Mouse (Mus musculus) heart, postnatal 36 days (tissue): Measurements from ENCODE around the gene Copa. TPM values are rescaled to one million over a fixed set of nuclear protein-coding genes. Genes with fewer than 3 reads are reported as not detected.

Experiments
- DNase-seq, 2 experiments: peaks; one replicate each; pipeline ENCODE4 v3.0.0; 2021 to 2022
- intact Hi-C: fragments of 180-260 bp; cut with DNase I; formaldehyde crosslinking; loops from one replicate; pipeline ENCODE4 v1.15.1; 2025
- total RNA-seq, 2 experiments: library from RNA; stranded (reverse); gene quantifications; 2 replicates each; pipeline ENCODE4 v1.2.3; 2021

Gene Copa
- total RNA-seq, 2 experiments from 2014 or later: 112 to 113 TPM

DNA sequence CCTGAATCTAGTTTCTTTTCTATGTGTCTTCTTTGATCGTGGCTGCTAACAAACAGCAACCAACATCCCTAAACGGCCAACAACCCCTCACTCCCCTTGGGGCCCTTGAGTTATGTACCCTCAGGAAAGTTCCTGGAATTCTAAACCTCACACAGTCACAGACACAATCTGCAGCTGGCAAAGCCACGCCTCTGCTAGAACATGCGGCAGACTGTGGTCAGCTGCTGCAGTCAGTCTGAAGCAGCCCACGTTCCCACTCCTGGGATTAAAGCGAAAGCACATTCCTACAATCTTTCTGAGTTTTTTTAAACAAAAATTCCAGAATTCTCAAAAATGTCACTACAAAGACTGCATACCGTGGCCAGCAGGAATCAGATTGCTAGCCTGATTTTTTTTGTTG lies 51.2 kb downstream of the Copa start:
- intact Hi-C loops: no loop called here
- DNase-seq: peak in 1 of 2 experiments; percentile 14

DNA sequence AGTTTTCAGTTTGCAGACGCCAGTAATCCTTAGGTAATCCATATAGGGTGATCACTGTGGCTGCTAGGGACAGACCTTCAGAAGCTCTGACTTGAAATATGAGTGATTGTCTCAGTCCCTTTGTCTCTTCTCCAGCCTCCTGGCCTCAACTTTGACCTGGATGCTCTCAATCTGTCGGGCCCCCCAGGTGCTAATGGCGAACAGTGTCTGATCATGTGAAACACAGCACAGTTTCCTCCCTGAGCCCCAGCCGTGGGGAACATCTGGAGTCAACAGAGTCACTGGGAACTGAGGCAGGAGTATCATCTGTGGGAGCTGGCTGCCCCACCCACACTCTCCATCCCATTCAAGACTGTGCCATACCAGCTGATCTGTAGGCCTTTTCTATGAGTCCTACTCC lies 51.7 kb downstream of the Copa start:
- intact Hi-C loops: no loop called here
- no peak for DNase-seq

- intact Hi-C loops: no loop called here
- no peak for DNase-seq
These were observed 57.8 kb downstream of the Copa start for GRCm38 (mm10) chr1:172140160-172140559.

- no peak for DNase-seq
- intact Hi-C loops: no loop called here
These were observed 58.5 kb downstream of the Copa start for GRCm38 (mm10) chr1:172140825-172141224.

- no peak for DNase-seq
- intact Hi-C loops: no loop called here
These were observed 59.2 kb downstream of the Copa start for GRCm38 (mm10) chr1:172141529-172141928.

GRCm38 (mm10) chr1:172143570-172143969 lies 61.2 kb downstream of the Copa start:
- DNase-seq: peak; percentile 42 to 53
- intact Hi-C loops: no loop called here

DNA sequence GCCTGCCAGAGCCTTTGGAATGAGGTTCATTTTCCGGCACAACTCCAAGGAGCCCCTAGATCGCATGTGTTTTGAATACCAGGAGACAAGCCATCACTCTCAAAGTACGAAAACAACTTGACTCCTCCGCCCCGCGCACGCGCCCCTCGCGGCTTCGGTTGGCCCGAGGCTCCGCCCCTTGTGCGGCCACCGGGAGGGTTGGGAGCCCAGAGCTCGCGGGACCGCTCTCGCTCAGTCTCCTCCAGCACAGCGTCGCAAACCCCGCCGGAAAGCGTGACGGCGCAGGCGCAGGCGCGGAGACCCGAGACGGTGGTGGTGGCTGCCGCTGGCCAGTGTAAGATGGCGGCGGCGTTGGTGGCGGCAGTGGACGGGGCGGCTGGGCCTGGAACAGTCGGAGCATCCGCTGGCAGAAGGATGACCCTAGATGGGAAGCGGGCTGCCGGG lies 65.5 kb downstream of the Copa start, which contains the start of gene Dcaf8:
Dcaf8 (plus strand) TSS at position 250 of the 444 bp plus-strand sequence.
- intact Hi-C loops: loop anchor here (1.0 to 5.0 kb wide), 4 partner anchors 21 to 163 kb away; partner anchors contain the start of gene Pea15a
- DNase-seq: peak; percentile 97 to 98

DNA sequence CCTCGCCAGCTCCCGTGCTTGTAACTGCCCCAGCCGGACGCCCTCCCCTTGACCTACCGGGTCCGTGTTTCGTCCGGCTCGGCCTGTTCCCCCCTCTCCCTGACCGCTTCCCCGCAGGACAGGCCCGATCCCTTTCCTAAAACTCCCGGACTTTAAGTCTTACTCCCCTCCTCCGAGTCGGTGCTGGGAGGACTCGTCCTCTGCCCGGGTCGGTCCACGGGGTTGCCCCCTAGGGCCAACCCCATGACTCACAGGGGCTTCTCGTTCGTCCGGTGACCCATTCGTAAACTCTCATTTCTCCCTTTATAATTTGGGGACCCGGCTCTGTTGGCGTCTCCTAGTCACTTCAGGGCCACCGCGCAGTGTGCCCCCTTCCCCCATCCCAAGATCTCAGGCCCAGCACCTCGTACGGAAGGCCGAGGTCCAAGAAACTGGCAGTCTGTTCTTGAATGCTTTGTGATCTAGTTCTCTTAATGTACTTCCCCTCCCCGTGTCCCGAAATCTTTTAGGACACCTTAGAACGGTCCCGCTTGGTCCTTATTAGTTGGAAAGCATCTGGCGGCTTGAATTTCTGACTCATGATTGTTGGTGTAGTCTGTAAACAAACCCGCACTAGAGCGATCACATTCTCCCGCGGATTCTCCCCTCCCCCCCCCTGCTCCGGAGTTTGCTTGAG lies 66.1 kb downstream of the Copa start:
- peak in 1 of 2 experiments; percentile 66 for DNase-seq
- intact Hi-C loops: loop anchor here (1.0 to 5.0 kb wide), 4 partner anchors 21 to 162 kb away; partner anchors contain the start of gene Pea15a

GRCm38 (mm10) chr1:172148955-172149815 lies 66.9 kb downstream of the Copa start:
- no peak for DNase-seq

GRCm38 (mm10) chr1:172154536-172154935 lies 72.2 kb downstream of the Copa start:
- intact Hi-C loops: no loop called here
- DNase-seq: no peak

More at GRCm38 (mm10) chr1:172148955-172149815, 66.9 kb downstream of the Copa start:
- intact Hi-C loops: loop anchor here (1.0 to 5.0 kb wide), 4 partner anchors 22 to 162 kb away; partner anchors contain the start of gene Pea15a

- DNase-seq: no peak
These were observed 73.2 kb downstream of the Copa start for GRCm38 (mm10) chr1:172155518-172155917.

DNA sequence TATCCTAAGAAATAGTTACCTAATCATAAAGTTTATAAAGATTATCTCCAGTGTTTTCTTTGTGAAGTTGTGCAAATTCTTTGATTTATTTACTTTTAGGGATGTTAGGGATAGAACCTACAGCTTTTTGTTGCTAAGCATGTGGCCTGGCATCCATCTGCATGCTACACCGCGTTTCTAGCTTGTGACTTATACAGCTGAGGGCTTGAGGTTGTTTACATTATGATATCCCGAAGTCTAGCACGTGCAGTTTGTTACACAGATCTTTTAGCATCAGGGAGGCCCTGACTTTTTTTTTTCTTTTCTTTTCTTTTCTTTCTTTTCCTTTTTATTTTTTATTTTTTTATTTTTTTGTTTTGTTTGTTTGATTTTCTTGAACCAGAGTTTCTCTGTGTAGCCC lies 77.6 kb downstream of the Copa start:
- no peak for DNase-seq
- intact Hi-C loops: loop anchor here (5.0 kb wide), 1 partner anchor 37 kb away; no protein-coding TSS in a partner anchor

More at GRCm38 (mm10) chr1:172155518-172155917, 73.2 kb downstream of the Copa start:
- intact Hi-C loops: no loop called here

GRCm38 (mm10) chr1:172160508-172160907 lies 78.2 kb downstream of the Copa start:
- no peak for DNase-seq
- intact Hi-C loops: loop anchor here (5.0 kb wide), 1 partner anchor 37 kb away; no protein-coding TSS in a partner anchor

DNA sequence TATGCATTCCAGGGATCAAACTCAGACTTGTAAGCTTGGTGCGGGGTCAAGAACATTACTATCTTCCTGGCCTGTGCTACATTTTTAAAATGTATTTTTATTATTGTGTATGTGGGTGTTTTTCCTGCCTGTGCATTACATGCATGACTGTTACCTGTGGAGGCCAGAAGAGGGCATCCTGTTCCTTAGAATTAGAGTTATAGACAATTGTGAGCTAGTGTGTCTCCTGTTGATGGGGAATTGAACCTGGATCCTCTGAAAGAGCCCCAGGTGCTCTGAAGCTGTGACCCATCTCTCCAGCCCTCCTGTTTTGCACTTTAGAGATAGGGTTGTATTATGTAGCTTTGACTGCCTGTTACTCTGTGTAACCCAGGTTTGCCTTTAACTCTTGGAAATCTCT lies 79.7 kb downstream of the Copa start:
- DNase-seq: peak; percentile 28 to 39
- intact Hi-C loops: loop anchor here (1.0 to 5.0 kb wide), 4 partner anchors 35 to 148 kb away; no protein-coding TSS in a partner anchor

DNA sequence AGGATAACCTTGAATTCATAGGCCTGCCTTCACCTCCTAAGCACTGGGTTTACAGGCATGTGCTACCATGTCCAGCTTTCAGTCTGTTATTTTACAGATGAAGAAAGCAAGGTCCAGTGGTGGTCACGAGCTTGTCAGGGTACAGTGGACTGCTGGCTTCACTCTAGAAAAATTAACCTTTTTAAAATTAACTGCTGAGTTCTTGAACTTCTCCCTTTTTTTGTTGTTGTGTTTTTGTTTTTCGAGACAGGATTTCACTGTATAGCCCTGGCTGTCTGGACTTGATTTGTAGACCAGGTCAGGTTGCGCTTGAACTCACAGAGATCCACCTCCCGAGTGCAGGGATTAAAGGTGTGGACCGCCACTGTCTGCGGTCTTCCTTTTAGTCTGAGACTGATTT lies 80.6 kb downstream of the Copa start:
- intact Hi-C loops: loop anchor here (1.0 to 5.0 kb wide), 4 partner anchors 34 to 147 kb away; no protein-coding TSS in a partner anchor
- DNase-seq: no peak

DNA sequence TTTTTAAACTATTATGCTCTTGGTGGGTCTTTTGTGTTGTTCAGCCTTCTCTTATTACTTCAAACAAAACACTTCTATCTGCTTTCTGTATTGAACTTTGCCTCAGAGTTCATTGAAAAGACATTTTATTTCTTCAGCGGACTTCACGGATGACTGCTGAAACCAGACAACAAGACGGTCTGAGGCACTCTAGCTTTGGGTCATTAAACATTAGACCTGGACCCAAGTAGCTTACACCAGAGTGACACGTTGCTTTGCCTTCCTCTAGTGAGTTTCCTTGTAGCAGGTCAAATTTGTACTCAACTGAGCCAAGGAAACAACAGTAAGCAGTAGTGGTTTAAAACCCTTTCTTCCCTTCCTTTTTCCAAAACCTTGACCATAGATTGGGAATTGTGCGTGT lies 85.6 kb downstream of the Copa start:
- no peak for DNase-seq
- intact Hi-C loops: loop anchor here (2.0 kb wide), 1 partner anchor 47 kb away; no protein-coding TSS in a partner anchor

GRCm38 (mm10) chr1:172169809-172170208 lies 87.5 kb downstream of the Copa start:
- DNase-seq: no peak
- intact Hi-C loops: loop anchor here (2.0 kb wide), 1 partner anchor 45 kb away; no protein-coding TSS in a partner anchor
